Mouse (Mus musculus): ENCODE measurements at regions not wholly inside any gene's neighbourhood (a gene's known extent, or its start where the extent isn't known, plus 50 kb on each side); places are given as distances from the start of the nearest gene placed in this dataset.

GRCm38 (mm10) chr2:99236968-99237367 lies 569.9 kb upstream of the Gm10800 start:
- TF ChIP-seq CTCF (IDR thresholded peaks at IDR 0.05; ENCODE audit: low read depth) (peak; percentile 53), EP300 (IDR thresholded peaks at IDR 0.05; ENCODE audit: low read depth) (no peak)
- no peak overlapping the region for H3K9ac ChIP-seq (replicated peaks)
- DNase-seq (peak; percentile 22), ATAC-seq (no peak)
- H3K4me3 ChIP-seq (ENCODE audit: low read depth, low read length): no peak overlapping the region
- 6% methylated on average over 7 of the region's 7 CpGs for WGBS (ENCODE audit: insufficient replicate concordance)
- H3K27me3 ChIP-seq (ENCODE audit: insufficient read depth, low read length): no peaks in the 10 kb centered on the region
- H3K4me1 ChIP-seq (ENCODE audit: insufficient read depth): no peaks in the 10 kb centered on the region
- no peak overlapping the region for H3K4me2 ChIP-seq (ENCODE audit: low read depth, low read length)
- no peaks in the 10 kb centered on the region for H3K36me3 ChIP-seq (replicated peaks; ENCODE audit: insufficient read depth, low read length)
- H3K27ac ChIP-seq (ENCODE audit: low read depth): no peak overlapping the region
- H3K9me3 ChIP-seq (ENCODE audit: low read length): no peaks in the 10 kb centered on the region
